Mouse (Mus musculus) retina, postnatal 7 days (tissue): ENCODE measurements around the gene Cav1.

Source experiments
- DNase-seq: peaks from one replicate; pipeline ENCODE4 v3.0.0-alpha.2; 2012; ENCODE audit warnings: low read depth, low spot score

Cav1 gene

GRCm38 (mm10) chr6:17305954-17306601, at the start of gene Cav1:
TSS of gene Cav1 (plus strand) at chr6:17306335.
- DNase-seq = no peak

- no peak for DNase-seq
These were observed 48.0 kb upstream of the Cav1 start for GRCm38 (mm10) chr6:17258142-17258541.

DNA sequence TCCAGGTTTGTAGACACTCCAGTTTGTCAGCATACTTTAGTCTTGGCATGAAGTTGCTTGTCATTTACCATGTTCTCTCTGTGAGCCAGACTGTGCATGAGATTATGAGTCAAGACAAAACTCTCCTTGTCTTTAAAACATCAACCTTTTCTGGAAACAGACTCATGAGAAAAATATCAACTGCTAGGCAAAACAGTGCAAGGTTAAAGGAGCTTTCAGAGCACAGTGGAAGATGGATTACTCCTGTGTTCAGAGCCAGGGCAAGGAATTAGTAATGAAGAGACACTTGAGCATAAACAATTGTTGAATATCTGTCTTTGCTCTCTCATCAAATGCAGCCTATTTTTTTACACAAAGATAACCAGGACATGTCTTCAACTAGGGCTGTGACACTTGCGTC, 47.2 kb upstream of the Cav1 start:
- no peak for DNase-seq

DNA sequence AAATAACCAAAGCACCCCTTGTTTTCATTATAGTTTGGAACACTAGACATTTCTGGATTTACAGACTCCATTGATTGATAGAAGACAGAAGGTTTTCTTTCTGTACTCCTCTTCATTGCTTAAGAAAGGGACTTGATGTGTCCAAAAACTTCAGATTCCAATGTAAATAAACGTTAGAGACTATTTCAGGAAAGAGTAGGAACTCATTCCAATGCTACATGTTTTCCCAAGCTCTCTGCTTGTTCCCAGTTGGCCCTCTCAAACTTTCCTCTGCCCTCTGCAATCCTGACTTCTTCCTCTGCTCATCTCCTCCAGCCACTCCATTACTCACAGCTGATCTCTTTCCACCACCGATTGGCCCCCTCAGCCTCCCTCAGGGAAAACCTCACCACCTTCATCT, 43.3 kb upstream of the Cav1 start:
- DNase-seq = no peak

- no peak for DNase-seq
These were observed 41.1 kb upstream of the Cav1 start for GRCm38 (mm10) chr6:17265043-17265442.

DNA sequence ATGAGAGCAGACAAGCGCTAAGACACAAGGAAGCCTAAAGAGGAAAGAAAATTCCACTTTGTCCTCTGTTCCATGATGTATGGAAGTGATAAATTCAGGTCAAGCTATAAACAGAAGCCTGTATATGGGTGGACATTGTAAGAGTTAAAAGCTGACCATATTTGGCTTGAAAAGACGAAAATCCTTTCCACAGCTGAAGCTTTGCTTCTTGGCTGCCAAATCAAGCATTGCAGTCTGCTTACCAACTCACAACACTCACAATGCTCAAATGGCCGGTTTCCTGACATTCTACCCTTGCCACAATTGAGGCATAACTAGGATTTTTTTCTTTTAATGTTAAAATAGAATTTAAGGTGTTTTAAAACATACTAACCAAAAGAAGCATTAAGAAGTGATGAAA, 39.7 kb upstream of the Cav1 start:
- no peak for DNase-seq

DNA sequence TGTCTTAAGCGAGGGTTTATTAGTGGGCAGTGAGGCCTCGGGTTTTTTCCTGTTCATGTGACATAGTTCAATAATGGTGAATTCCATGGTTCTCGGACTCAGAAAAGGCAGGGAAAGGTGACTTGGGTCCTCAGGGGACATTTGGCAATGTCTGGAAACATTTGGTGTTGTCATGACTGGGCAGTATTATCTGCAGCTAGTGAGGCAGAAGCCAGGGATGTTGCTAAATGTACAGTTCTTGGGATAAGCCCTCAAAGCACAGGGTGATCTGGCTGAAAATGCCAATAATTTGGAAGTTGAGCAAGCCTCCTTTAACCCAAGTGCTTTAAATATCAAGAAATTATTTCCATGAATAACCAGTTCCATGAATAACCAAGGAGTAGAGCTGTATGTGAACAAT, 27.8 kb upstream of the Cav1 start:
- DNase-seq = no peak

GRCm38 (mm10) chr6:17280939-17281756, 25.0 kb upstream of the Cav1 start, which contains the start of gene Cav2:
TSS of gene Cav2 (plus strand) at chr6:17281185.
- DNase-seq = peak; percentile 19

- DNase-seq = no peak
These were observed 24.4 kb upstream of the Cav1 start for GRCm38 (mm10) chr6:17281757-17282092.

- no peak for DNase-seq
These were observed 24.0 kb upstream of the Cav1 start for GRCm38 (mm10) chr6:17282159-17282558.

- DNase-seq = no peak
These were observed 22.3 kb upstream of the Cav1 start for GRCm38 (mm10) chr6:17283834-17284233.

DNA sequence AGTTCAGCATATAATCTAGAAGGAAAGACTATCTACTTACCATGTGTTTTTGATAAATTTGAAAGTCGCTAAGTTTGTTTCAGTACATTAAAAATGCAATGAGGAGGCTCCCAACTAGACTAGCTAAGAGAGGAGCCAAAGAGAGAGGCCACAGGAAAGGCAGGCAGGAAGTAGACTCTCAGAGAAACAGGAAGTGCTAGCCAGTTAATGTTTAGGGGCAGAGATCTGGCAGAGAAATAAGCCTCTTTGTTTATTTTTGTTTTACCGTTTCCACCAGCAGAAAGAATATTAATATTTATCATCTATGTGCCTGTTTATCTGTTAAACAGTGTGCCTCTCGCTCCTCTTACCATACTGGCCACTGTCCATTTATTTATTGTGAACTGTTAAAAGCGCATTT, 19.8 kb upstream of the Cav1 start:
- no peak for DNase-seq

DNA sequence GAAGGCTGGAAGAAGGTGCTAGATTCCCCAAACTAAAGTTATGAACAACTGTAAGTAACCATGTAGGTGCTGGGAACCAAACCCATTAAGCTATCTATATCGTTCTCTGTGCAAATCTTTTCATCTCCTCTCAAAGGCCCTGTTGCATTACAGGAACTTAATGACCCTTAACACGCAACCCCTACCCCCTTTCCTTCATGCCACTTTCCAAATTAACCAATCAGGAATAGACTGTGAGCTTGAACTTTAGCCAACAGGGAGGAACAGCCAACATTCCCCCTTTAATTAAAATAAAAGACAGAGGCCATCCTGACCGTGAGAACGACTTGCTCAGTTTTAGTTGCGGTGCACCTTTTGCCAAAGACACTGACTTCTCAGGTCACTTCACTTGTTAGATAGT, 11.0 kb upstream of the Cav1 start:
- no peak for DNase-seq

DNA sequence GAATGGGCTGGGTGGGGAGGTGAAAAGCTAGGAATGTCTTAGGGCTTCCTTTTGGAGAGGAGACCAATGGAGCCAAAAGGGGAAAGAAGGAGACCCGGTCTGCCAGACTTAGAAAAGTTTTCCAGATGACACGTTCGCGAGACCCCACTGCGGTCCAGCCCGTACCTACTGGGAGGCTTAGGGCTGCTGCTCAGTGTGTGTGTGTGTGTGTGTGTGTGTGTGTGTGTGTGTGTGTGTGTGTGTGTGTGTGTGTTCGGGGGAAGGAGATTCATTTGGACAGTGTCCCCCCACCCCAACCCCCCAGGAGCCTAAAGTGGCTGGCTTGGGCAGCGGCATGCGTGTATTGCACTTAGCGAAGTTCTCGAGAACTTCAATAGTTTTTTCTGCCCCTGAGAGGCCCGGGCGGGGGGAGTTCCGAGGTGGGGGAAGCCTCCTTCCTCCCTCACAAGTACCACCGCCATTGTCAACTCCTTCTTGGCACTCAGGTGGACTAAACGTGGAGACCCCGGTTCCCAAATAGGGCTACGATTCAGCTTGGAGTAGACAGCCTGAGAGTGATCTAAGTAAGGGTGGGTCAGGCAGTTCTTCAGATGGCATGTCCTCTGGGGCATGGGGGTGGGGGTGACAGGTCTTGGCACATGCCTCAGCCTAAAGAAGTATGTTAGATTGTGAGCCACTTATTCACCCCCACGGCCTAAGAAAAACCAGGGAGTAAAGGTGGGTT, 629 bp downstream of the Cav1 start:
- DNase-seq = no peak

- DNase-seq = no peak
These were observed 1.5 kb downstream of the Cav1 start for GRCm38 (mm10) chr6:17307461-17308115.

DNA sequence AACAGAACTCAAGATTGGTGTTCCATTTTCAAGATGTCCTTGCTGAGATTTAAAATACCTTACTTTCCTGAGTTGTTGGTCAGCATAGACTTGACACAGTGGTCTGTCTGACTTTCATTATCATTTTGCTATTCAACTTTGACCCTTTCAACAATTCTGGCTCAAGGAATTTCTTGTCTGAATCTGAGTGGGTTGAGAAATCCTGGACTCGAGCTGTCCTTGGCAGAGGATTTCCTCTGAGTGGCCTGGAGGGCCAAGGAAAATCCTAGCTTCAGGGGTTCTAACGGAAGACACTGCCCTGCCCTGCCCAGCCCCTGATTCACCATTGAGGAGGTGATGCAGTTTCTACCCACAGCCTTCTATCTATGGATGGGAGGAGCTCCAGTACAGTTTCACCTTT, 2.5 kb downstream of the Cav1 start:
- no peak for DNase-seq

DNA sequence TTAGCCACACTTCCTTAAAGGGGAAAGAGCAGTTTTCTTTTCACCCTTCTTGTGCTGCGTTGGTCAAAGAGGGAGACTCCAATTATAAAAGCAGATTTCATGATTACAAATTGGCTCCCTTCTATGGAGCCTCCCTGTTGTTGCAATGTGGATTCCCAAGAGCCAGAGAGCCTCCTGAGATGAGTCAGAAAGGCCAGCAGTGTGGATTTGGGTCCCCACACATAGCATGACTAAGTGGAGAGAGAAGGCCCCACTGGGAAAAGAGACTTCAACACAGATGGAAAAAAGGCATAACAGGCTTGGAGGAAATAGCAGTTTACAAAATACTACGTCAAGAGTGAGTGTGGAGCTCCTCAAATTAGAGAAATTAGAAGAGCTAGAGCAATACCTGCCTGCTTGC, 3.1 kb downstream of the Cav1 start:
- no peak for DNase-seq

DNA sequence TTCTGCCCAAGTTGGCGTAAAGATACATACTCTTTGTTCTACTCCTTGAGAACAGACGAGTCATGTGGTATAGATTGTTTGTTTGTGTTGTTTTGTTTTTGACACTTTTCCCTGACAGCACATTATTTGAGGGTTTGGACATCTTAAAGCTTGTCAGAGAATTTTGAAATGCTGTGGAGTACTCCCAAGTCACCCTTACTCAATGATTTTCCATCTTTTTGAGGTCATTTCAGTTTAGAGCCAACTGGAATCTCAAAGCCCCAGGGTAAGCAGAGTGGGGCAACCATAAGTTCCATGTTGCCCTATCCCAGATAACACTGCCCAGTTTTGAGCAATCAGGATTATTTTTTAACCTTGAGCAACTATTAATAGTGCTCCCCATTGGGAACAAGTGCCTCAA, 8.1 kb downstream of the Cav1 start:
- DNase-seq = no peak

DNA sequence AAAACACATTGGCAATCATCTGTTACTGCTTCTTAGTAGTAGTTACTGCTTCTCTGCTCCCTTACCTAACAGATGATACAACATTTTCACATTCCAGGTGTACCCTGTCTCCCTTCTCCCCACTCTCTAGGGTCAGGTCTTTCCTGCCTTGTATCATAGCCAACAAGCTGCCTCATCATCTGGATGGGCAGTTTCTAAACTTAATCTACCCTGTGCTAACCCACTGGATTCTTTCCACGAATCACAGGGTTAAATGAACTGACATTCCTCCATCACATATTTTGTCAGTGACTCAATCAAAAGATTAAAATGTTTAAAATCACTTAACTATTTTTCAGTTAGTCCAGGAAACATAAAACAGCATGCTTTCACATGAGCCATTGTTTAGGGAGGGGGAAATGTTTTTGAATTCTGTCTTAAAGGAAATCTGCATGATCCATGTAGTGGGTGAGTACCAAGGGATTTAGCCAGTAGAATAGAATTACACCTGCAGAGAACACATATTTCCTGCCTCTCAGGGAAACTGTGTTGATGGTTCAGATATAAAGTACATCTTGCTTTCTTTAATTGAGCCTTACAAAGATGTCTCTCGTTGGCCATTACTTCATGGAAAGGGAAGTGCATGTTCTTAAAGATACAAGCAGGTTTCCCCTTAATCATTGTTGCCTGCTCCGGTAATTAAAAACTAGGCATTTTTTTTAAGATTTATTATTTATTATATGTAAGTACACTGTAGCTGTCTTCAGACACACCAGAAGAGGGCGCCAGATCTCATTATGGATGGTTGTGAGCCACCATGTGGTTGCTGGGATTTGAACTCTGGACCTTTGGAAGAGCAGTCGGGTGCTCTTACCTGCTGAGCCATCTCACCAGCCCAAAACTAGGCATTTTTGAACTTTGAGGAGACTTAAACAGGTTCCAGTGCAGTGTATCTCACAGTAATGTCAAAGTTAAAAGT, 8.8 kb downstream of the Cav1 start:
- no peak for DNase-seq

DNA sequence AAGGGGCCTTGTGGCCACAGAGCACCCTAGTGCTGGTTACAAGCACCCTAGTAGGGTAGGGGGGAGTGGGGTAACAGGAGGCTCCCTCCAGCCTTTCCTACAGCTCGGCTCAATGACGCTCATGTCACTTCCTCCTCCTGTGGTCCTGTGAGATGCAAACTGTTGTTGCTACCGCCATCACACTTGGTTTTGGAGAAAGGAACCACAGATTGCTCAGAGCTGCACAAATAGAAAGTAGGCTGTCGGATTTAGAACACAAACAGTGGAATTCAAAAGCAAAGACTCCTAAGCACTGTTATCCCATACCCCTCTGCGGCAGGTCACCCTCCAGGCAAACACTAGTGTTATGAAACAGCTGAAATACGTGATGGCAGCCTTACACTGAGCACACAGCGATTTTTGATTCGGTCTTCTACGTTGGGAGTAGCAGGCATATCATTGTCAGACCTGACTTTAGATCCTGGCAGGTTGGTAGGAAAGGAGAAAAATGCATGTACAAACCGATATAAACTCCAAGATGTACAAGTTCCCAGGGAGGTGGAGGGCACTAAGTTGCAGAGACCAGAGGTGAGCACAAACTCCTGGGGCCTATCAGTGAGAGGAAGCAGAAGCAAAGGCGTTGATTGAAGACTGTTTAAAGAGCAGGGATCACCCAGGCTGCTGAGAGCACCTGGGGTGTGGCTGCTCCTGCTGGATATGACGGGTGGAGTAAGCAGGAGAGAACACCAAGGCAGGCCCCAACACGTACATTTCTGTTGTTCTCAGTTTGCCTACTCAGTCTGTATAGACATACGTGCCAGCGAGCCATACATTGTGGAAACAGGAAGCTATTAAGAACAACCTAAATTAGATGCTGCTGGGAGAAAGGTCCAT, 10.4 kb downstream of the Cav1 start:
- DNase-seq = no peak
